Mouse (Mus musculus): Measurements from ENCODE around the gene Meis2.

Meis2 gene

DNA sequence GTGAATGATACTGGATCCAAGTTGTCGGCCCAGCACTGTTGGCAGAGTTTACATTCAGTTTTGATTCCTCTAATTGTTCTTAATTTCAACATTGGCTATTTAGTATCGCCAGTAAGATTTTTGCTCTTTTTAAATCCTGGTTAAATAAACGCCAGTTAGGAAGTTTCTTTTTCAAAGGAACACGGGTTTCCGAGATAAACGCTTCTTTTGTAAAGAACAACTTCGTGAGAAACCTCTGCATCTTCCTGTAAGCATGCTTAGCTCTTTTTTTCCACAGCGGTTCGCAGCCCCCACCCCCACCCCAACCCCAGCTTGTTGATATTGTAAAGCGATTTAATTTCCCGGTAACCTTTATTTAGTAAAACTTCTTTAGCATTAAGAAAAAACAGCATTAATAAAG lies 2.8 kb upstream of the Meis2 start:
- no peak for DNase-seq (ENCODE audit: low read depth, low spot score)

DNA sequence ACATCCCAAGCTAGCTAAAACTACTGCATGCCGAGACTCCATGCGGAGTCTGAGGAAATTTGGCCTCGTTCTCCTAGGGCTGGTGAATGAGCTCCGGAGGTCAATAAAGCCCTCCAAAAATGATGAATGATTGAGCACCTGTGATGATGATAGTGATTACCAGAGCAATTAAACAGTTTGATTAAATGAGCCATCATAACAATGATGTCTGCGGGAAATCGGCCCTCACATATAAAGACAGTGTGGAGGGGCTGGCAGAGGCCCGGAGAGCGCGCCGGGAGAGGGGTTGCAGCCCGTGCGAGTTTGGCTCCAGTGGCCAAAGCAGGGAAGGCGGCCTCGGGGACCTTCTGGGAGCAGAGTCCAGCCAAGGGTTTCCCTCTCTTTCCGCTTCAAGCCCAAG lies 2.1 kb upstream of the Meis2 start:
- DNase-seq (ENCODE audit: low read depth, low spot score): no peak

DNA sequence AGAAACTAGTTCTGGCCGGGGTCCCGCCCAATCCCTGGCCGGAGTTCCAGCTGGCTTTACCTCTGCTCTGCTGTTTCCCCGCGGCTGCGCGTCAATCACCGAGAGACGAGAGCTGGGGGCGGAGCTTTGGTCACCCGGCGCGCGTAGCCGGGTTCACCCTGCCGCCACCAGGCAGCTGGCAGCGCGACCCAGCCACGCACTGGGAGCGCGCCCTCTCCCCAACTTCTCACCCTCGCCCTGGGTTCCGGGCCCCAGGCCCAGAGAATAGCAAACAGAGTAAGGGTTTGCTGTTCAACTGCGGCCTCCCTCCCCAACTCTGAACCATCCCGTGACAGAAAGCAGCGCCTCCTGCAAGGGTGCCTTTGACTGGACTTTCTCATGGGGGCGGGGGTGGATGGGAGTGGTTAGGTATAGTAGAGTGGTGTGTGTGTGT lies 1.4 kb upstream of the Meis2 start:
- peak; percentile 63 for DNase-seq (ENCODE audit: low read depth, low spot score)

DNA sequence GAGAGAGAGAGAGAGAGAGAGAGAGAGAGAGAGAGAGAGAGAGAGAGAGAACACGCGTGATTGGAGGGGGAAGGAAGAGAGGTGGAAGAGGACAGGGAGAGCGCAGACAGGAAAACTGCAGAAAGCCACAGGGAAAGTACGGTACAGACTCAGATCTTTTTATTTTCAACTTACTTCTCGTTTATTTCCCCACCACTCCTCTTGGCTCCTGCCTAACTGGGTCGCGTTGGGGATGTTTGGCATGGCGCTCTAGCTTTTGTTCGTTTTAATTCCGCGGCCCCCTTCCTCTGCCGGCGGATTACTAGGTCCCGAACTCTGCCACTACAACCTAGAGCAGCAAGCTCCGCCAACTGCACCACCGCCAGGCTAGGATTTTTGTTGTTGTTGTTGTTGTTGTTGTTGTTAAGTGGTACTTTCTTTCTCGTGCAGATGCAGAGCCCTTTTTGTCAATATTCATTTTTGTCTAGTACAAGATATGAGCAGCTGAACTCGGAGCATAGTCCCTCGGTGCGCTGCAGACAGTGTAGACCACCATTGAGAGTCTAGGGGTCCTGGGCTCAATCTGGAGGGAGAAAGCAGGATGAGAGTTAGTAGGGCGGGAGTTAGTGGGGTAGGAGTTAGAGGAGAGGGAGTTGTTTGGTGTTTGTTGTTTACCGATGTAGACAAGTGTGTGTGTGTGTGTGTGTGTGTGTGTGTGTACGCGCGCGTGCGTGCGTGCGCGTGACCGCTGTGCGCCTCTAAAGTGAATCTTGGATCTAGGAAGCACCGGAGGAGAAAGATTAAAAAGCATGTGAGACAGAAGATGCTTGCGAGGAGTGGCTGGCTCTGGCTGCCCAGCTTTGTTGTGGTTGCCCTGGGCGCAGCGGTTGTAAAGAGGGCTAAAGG lies 660 bp upstream of the Meis2 start:
- DNase-seq (ENCODE audit: low read depth, low spot score): no peak

DNA sequence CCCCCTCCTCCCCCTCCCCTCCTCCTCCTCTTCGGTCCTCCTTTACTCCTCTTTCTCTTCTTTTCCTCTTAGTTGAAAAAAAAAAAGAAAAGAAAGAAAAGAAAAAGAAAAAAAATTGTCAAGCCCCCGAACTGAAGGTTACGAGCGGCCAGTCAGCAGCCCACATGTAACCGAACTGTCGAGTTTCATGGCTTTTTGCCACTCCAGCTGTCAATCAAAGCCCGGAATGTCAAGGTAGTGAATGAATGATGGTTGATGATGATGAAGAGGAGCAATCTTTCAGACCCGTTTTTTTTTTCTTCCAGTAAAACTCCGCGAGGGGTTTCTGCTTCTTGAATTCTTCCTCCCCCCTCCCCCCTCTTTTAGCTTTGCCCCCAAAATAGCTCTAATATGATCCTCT lies 582 bp downstream of the Meis2 start:
- no peak for DNase-seq (ENCODE audit: low read depth, low spot score)

DNA sequence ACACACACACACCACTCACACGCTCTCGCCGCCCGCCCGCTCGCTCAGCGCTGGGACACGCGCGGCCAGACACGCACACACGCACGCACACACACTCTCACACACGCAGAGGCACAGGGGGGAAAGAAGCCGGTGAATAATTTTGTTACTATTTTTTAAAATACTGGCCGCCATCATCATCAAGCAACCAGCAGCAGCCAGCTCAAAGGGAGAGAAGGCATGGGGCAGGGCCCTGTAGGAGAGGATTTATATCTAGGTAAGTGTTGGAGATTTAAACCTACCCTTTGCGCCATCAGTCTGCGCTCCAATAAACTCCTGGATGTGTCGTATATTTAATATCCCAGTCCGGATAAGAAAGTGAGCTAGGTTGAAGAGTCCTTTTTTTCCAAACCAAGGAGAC lies 1.1 kb downstream of the Meis2 start:
- no peak for DNase-seq (ENCODE audit: low read depth, low spot score)

DNA sequence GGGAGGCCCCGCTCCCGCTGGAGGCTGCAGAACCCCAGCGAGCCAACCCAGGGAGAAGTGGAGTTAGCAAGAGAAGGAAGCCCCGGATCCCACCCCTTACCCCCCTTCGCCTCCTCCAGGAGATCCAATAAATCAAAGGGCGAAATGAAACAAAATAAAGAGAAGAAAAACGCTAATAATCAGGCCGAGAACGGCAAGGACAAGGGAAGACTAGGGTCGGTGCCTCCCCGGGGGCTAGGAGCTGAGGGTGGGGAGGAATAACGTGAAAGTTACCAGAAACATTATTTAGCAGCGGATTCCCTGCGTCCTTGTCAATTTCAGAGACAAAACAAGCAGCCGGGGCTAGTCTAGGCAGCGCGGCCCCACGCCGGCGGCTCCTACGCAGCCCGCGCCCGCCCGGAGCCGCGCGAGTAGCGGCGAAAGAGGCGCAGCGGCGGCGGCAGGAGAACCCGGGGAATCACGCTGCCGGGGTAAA lies 1.8 kb downstream of the Meis2 start:
- no peak for DNase-seq (ENCODE audit: low read depth, low spot score)

DNA sequence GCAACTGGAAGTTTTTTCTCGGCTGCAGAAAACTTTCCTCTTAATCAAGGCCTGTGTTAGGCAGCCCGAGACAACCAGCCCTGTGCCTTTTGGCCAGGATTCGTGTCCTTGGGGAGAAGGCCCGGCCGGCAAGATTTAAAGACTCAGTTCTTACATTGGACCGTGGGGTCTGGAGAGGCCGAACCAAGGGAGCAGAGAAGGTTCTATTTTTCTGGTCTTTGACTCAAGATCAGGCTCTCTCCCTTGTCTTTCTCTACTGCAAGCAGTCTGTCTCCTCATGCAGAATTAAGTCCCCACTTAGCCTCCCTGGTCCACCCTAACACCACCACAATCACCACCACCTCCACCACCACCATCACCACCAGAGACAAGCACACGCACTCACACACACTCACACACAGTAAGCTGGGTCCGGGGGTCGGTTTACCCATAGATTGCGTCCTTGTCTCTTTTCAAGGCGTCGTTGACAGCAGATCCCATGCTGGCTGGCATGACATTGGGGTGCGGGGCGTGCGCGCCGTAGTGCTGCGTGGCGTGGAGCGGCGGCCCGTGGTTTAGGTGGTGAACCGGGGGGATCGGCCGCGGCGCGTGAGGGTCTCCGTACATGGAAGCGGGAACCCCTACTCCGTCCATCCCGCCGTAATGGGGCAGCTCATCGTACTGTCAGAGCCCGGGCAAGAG lies 2.7 kb downstream of the Meis2 start:
- DNase-seq (ENCODE audit: low read depth, low spot score): no peak

DNA sequence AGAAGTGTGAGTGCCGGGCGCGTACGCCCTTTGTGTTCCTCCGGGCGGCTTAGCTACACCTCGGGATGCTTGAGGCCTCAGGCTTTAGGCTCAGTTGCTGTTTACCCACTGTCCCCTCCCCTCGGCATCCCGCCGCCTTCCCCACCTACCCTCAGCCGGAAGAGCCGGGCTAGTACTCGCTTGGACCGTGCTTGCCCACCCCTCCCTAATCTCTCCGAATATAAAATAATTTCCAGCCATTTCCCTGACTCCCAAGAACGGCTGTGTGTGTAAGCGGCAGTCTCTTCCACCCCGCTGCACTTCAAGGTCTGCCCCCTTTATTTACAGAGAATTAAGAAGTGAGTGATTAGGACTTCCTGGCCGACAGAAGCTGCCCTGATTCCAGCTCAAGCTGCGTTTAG lies 3.4 kb downstream of the Meis2 start:
- DNase-seq (ENCODE audit: low read depth, low spot score): no peak

DNA sequence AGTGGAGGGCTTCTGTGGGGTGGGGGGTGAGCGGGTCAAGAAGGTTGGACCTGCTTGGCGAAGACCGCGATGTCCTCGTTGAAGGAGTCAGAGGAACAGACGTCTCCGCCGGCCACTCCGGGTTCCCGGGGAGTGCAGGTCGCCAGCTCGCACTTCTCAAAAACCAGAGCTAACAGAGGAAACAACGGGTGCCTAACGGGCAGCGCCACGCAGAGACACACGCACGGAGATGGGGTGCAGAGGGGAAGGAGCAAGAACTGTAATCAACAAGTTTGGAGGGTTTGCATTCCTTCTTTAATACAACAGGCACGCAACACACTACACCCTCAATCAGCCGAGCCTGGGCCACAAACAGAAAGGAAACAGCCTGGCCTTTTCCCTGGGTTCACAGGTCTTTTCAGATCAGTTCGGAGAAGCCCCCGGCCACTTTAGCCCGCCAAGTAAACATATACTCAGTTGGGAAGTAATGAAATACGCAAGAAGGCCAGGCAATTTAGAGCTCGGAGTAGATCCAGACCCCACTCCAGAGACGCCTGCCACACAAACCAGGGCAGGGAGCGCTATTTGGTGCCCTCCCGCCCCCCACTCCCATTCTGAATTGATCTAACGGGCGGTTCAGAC lies 4.1 kb downstream of the Meis2 start:
- DNase-seq (ENCODE audit: low read depth, low spot score): no peak

DNA sequence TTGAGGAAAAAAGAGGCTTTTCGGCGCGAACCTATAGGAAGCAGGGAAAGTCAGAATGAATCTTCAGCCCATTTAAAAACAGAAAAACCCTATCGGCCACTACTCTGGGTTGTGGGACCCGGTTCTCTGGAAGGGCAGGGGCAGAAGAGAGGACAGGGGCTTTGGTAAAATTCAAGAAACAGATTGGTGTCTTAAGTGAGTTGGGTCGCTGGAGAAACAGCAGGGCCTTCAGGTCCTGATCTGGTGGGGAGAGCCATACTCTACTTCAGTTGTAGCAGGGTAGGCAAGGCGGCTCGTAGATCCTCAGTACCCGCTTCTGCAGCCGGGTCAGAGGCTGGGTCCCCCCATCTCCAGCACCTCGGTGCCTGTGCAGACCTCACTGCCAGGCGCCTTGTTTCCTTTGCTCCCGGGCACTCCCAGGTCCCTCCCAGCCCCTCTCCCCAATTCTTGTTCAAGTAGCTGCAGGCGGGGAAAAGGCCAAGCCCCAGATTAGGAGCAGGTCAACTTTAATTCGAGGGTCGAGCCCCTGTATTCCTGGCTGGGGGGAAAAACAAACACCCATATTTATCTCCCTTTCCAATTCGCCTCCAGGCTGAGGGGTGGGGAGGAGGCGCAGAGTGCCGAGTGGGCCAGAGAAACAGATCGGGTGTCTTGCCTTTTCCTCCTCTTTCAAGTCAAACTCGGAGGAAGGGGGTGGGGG lies 4.8 kb downstream of the Meis2 start:
- DNase-seq (ENCODE audit: low read depth, low spot score): no peak

DNA sequence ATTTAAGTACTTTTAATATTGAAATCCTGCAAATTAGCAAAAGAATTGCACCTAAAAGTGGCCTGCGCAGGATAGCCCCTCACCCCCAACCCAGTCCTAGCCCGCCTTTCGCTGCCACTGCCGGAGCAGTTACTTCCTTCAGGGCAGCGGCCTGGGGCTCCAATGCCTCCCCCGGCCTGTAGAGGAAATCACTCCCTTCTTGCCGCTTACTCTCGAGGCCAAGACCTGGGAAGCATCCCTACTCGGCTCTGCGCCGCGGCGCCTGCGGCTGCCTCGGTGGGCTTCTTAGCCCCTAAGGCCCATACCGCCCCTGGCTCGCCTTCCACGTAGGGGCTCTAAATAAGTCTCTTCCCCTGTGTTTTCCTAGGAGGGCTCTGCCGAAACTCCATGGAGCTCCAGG lies 5.4 kb downstream of the Meis2 start:
- DNase-seq (ENCODE audit: low read depth, low spot score): no peak

DNA sequence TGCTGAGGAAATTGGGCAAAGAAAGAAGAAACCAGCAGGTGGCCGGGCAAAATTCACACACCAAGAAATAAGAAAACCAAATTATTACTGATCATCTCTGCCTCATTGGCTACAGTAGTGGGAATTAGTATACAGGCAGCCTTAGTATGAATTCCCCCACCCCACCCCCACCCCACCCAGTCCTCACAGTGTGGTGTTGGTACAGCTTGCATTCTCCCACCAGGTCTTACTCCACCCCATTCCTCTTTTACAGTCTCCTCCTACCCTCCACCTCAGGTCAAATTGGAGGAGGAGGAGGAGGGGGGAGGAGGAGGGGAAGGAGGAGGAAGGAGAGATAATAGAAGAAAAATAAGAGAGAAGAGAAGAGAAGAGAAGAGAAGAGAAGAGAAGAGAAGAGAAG lies 6.0 kb downstream of the Meis2 start:
- no peak for DNase-seq (ENCODE audit: low read depth, low spot score)

DNA sequence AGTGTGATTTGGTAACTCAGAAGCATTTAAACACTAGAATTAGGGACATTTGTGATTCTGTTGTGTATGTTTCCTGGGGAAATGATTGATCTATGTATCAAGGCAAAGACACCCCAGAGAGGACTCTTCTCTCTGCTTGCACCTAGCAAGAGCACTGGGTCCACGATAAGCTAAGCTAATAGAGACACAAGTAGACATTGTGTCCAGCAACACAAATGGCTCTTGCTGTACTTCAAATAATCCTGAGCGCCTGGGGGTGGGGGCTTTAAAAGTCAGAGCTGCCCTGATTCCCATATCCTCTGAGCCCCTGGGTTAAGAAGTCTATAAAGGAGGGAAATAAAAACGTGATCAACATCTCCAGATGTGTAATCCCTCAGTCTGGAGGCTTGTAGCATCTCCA lies 6.6 kb downstream of the Meis2 start:
- DNase-seq (ENCODE audit: low read depth, low spot score): no peak

DNA sequence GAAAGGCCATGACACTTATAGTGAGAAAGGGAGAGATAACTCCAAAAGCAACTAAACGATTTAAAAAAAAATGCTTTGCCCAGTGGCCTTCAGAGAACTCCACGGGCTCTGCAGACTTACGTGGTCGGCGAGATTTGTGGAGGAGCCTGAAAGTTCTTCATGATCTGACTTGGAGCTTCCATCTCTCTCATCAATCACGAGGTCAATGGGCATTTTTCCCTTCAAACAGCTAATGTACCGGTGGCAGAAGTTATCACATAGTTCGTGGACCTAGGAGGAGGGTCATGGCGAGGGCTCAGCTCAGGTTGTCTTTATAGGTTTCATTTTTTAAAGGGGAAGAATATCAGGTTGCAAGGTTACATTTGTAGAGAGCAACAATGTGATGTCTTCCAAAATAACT lies 7.1 kb downstream of the Meis2 start:
- DNase-seq (ENCODE audit: low read depth, low spot score): no peak

DNA sequence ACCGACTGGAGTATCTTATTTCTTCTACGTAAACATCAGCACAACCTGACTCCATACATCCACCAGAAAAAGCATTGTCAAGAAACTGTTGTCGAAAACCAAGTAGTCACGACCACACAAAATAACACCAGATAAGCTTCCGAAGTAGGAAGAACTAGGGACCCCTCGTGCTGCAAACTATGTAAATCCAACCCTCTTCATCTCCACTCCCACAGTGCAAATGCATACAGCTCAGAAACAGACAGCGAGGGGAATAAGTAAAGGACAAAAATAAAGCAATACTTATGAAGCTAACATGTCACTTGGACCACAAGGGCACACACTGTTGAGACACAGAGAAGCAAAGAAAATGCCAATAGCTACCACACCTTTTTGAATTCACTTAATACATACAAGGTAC lies 8.8 kb downstream of the Meis2 start:
- no peak for DNase-seq (ENCODE audit: low read depth, low spot score)

DNA sequence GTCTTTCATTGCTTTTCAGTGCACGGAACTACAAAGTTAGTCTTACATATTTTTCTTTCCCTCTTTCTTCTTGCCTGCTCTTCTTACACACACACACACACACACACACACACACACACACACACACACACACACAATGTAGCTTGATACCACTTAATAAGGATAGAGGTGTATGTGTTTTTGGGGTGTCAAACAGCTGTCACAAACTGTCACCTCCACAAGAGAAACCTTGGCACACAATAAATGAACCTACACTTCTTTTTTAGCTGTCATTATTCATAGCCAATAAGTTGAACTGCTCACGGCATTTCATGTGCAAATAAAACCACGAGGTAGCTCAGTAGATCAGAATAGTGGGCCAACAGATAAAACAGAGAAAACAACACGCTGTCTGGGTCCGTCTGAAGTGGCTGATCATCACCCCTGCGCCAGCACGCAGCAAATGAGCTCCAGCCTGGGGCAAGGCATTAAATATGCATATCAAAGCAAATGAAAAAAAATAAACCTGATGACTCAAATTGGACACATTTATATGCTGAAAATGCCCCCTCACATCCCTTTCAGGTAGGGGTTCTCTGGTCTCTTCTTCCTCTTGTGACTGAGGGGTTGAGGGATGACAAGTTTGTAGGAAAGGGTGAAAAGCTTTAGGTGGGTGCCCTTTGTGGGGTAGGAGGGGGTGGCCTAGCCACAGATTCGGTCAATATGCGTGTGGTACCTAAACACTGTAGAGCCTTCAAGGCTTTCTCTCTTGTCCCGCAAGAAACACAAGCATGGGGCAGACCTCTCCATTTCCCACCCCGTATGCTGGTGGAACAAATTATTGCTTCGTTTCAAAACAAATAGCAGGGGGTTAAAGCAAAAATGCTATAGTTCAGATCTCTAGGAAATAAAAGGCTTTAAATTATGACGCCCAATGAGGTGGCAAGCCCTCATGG lies 9.7 kb downstream of the Meis2 start:
- no peak for DNase-seq (ENCODE audit: low read depth, low spot score)

DNA sequence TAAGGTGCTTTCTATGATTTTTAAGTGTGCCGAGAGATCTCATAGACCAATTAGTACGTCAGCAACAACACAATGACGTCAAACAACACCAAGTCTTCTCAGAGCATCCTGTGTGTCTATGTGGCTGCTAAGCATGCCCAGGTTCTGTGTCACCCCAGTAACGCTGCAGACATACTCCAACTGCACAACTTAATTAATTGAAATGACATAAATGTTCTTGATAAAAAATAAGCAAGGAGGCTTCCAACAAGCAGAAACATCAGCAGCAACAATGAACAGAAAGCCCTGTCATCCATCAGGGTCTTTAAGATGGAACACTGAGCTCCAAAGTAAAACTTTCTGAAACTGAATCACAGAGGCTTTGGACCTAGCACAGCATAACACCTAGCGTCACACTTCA lies 11.7 kb downstream of the Meis2 start:
- no peak for DNase-seq (ENCODE audit: low read depth, low spot score)

DNA sequence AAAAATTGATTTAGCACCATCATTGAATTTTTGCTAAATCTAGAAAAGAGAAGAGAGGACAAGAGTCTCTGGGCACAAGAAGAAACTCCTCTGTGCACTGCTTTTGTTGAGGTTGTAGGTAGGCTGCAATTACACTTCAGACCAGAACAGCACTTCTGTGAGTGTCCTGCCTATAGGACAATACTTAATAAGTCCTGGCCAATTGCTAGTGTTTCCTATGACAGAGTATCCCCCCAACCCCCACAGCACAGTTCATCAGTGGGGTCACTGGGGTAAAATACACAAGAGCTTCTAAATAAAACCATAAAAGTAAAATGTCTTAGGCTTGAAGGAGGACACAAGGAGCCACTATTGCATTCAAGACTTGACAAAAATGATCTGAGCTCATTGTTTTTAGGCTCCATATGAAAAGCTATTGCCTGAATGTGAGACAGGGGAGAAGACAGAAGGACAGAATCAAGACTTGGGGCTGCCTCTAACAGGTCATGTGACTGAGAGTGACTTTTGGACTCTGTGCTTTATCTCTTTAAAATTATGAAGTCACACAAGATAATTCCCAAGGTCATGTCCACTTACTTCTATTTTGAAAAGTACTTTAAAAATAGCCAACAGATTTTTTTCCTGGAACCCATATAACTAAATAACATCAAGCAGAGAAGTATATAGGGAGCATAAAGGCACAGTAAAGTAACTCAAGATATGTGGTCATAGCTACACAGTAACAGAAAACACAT lies 12.8 kb downstream of the Meis2 start:
- DNase-seq (ENCODE audit: low read depth, low spot score): no peak

DNA sequence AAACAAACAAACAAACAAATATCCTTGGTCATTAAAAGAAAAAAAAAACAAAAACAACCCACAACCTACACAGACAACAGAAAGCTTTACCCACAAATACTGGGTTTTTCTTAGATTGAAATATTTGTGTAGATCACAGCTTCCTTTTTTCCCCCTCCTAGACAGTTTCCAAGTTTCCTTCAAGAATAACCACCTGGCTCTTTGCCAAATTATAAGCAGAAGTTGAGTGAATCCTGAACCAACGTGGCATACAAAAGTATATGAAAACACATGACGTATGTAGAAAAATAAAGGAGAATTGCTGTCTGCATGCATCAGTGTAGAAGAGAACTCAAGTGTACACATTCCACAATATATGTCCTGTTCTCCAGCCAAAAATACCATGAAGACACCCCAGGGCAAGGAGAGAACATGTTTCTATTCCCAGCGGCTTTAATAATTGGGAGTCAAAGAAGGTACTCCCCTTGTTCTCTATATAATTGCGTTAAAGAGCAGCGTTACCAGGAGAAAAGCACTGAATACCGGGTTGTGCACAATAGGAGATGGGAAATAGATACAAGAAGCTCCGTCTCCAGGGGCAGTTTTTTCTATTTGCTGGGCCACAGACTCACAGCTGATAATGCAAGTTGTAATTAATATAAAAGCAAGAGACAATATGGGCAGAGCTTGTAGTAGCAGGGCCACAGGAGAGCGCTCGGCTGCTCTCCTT lies 13.6 kb downstream of the Meis2 start:
- DNase-seq (ENCODE audit: low read depth, low spot score): no peak

All from retina, postnatal 7 days (tissue).